Mouse (Mus musculus) brain, embryonic 14.5 days (tissue): Measurements from ENCODE around the gene Ctnnd2. TPM values are rescaled to one million over a fixed set of nuclear protein-coding genes. Genes with fewer than 3 reads are reported as not detected.

Experiments
- DNase-seq: peaks from one replicate; pipeline ENCODE4 v3.0.0-alpha.2; 2011; ENCODE audit warnings: low read depth
- CTCF ChIP-seq: fragments of 200-500 bp; IDR thresholded peaks from 2 replicates; pipeline ENCODE4 v1.5.1; 2012; ENCODE audit warnings: inconsistent platforms, mild to moderate bottlenecking, moderate library complexity, borderline replicate concordance; ENCODE audit not compliant: insufficient read depth, insufficient read length; ENCODE audit errors: extremely low read depth
- POLR2A ChIP-seq: fragments of 200-500 bp; IDR thresholded peaks from 2 replicates; pipeline ENCODE4 v1.6.1; 2012; ENCODE audit warnings: mild to moderate bottlenecking, inconsistent platforms, borderline replicate concordance; ENCODE audit not compliant: poor library complexity, insufficient read depth, insufficient read length, severe bottlenecking; ENCODE audit errors: extremely low read depth
- polyA plus RNA-seq: library from polyadenylated mRNA; depleted of rRNA; stranded (reverse); fragments of >200 nt; gene quantifications from 2 replicates; pipeline ENCODE4 v1.2.3, GENCODE M21; 2012

Ctnnd2 gene
- polyA plus RNA-seq, 1 experiment: 105 TPM

- TF ChIP-seq CTCF (no peak), POLR2A (no peak)
- peak; percentile 70 for DNase-seq
Observed at GRCm38 (mm10) chr15:30634522-30634921, 462.1 kb downstream of the Ctnnd2 start.

- no peak for TF ChIP-seq POLR2A
- TF ChIP-seq CTCF: no peak
- no peak for DNase-seq
Observed at GRCm38 (mm10) chr15:30640651-30641050, 468.3 kb downstream of the Ctnnd2 start.

- no peak for DNase-seq
- TF ChIP-seq POLR2A (no peak), CTCF (no peak)
Observed at GRCm38 (mm10) chr15:30645688-30646087, 473.3 kb downstream of the Ctnnd2 start.

GRCm38 (mm10) chr15:30646501-30647431 is 474.4 kb downstream of the Ctnnd2 start:
- DNase-seq: no peak
- no peak for TF ChIP-seq CTCF
- TF ChIP-seq POLR2A: no peak

GRCm38 (mm10) chr15:30647679-30648311 is 475.4 kb downstream of the Ctnnd2 start:
- TF ChIP-seq POLR2A (no peak), CTCF (no peak)
- peak; percentile 85 for DNase-seq

GRCm38 (mm10) chr15:30649964-30650363 is 477.6 kb downstream of the Ctnnd2 start:
- no peak for TF ChIP-seq CTCF
- no peak for TF ChIP-seq POLR2A
- DNase-seq: no peak

- peak; percentile 55 for DNase-seq
- TF ChIP-seq CTCF (no peak), POLR2A (no peak)
Observed at GRCm38 (mm10) chr15:30655433-30655832, 483.0 kb downstream of the Ctnnd2 start.

GRCm38 (mm10) chr15:30657588-30657987 is 485.2 kb downstream of the Ctnnd2 start:
- peak; percentile 44 for DNase-seq
- TF ChIP-seq POLR2A (no peak), CTCF (no peak)

- TF ChIP-seq CTCF (no peak), POLR2A (no peak)
Observed at GRCm38 (mm10) chr15:30660539-30661149, 488.3 kb downstream of the Ctnnd2 start.

GRCm38 (mm10) chr15:30661689-30662422 is 489.5 kb downstream of the Ctnnd2 start:
- no peak for TF ChIP-seq CTCF
- TF ChIP-seq POLR2A: no peak
- no peak for DNase-seq

More at GRCm38 (mm10) chr15:30660539-30661149, 488.3 kb downstream of the Ctnnd2 start:
- no peak for DNase-seq
